Mouse (Mus musculus) olfactory bulb, adult 2 months (tissue): ENCODE measurements at regions not wholly inside any gene's neighbourhood (a gene's known extent, or its start where the extent isn't known, plus 50 kb on each side); places are given as distances from the start of the nearest gene placed in this dataset.

Experiments used
- CTCF ChIP-seq: fragments of 200-500 bp; IDR thresholded peaks from 2 replicates; pipeline ENCODE4 v1.5.1; 2012; ENCODE audit warnings: low read depth, mild to moderate bottlenecking, low read length, moderate library complexity; ENCODE audit not compliant: insufficient read depth
- POLR2A ChIP-seq: fragments of 200-500 bp; IDR thresholded peaks from 2 replicates; pipeline ENCODE4 v1.6.1; 2012; ENCODE audit warnings: mild to moderate bottlenecking, low read depth, low read length, moderate library complexity; ENCODE audit not compliant: insufficient read depth

DNA sequence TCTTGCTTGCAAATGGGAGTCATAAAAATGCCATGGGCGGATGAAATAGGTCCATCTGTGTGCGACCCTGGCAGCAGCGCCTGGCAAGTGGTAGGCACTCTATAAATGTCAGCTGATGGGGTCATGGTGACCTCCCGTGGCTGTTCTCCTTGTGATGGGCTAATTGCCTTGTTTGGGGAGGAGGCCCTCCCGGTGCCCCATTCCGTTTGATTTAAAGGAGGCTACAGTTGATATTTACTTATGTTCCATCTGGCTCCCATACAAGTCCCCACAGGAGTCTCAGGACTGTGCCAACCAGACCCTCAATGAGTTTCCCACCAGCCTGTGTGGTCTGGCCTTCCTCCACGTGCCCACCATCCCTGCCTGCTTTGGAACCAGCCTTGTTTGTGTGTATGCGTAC lies 186.7 kb upstream of the Zfp507 start:
- TF ChIP-seq POLR2A (no peak), CTCF (no peak)
